Mouse (Mus musculus) spleen, adult 18-20 months (tissue): ENCODE measurements around the gene Fam184a.
A peak's percentile ranks its signal among the peaks of the same experiment; 100 is the strongest.

ENCODE experiments used
- DNase-seq, 2 experiments: peaks; one replicate each; pipeline ENCODE4 v3.0.0; 2022; ENCODE audit warnings: mixed read lengths in 2 of 2

The Fam184a gene

DNA sequence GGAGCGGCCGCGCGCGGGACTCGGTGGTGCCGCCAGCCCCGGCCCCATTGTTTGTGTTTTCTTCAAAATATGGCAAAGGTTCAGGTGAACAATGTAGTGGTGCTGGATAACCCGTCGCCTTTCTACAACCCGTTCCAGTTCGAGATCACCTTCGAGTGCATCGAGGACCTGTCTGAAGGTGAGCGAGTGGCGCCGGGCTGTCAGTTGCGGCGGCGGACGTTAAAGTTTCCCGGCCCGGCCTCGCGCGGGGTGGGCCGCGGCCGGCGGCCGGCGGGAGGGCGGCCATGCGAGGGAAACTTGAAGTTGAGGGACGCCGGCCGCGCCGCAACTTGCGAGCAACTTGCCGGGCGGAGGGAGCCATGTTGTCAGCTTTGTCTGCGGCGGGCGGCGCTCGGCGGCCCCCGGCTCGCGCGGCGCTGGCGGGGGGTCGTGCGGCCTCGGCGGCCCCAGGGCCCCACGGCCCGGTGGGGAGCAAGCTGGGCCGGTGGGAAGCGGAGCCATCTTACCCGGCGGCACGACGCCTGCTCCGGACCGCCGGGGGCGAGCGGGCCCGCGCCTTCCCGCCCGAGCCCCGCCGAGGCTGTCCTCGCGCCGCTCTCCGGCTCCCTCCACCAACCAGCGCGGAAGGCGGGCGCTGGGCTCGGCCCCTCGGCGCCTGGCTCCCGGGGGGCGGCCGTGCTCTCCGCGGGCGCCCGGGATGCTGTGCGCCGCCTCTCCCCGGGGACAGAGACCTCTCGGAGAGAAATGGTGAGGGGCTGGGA is 153.6 kb downstream of the Fam184a start:
- peak; percentile 39 to 56 for DNase-seq

DNA sequence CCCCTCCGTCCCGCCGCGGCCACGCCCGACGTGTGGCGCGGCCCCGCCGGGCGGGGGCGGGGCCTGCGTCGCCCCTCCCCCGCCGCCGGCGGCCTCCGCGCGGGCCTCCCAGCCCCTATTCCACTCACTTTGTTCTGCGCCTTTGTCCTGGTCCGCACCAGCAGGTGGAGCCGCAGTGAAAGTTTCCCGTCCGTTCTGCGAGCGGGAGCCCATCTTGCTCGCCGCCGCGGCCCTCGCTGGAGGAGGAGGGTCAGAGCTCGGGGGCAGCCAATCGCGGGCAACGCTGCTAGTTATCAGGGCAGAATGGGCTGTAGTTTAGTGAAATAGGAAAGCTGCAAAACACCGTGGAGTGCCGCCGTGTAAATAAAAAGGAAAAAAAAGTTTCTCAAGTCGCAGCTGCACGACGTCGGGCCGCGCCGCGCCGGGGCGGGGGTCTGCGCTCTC is 154.2 kb downstream of the Fam184a start, which contains the start of gene Asf1a:
Gene Asf1a (plus strand): TSS at position 81 of the 444 bp plus-strand sequence.
- peak; percentile 92 to 96 for DNase-seq

DNA sequence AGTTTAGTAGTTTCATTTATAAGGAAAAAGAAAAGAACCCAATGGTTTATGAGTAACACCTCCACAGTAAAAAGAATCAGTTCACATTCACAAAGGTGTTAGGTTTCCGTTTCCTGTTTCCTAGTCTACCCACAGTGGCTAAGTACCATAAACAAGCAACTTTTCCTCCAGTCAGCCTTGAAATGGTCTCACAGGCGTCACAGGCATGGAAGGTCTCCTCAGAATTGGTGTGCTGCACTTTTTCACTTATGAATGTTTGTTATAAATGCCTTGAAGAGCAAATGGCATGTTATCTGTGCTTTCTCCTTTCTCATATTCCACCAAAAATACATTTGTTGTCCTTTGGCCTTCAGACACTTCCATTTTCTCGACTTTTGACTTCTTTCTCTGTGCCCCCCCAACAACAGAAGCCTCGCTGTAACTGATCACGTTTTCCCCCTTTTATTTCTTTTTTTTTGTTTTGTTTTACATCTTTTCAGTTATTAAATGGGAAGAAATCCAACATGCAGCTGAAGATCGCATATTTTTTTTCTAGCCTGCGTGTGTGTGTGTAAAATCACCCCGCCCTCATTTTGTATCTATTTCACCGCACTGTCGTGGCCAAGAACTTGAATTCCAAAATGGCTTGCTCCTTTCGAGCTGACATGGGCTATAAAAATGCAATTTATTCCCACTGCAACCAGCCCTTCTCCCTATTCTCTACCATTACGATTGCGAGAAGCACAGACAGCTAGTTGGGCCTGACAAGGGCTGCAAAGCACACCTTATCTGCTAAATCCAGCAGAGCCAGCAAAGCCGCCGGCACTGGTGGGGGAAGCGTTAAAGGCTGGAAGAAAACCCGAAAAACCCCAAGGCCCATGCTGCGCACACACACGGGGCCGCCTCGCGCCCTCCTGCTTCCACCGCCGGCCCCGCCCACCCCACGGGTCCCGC is 154.9 kb downstream of the Fam184a start:
- DNase-seq, result no peak

DNA sequence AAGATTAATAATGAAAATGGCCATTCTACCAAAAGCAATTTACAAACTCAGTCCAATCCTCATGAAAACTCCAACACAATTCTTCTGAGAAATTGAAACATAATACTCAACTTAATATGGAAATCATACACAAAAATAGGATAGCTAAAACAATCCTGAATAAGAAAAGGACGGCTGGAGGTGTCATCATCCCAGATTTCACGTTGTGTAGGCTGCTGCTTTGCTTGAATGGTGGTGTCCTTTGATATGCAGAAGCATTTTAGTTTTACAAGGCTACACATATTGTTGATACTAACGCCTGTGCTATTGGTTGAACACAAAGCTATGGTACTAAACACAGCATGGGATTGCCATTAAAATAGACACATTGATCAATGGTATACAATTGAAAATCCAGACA is 165.1 kb downstream of the Fam184a start:
- no peak for DNase-seq
